10 mouse cellular contexts compared by ENCODE assay signal in the genomic region with DNA sequence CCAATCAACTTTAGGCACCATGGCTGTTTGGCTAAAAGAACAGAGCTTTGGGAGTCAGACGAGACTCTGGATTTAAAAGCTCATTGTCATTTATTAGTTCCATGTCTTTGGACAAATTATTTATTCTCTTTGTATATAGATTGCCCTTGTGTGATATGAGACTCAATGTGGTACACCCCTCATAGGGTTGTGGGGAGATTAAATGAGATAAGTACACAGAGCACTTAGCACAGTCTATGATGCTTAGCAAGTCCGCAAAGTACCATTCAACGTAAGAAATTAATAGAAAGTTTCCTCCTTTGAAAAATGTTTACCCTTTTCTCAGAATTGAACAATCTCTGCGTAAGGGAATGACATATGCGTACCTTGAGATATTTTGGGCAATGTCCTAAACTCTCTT. TPM values are rescaled to one million over a fixed set of nuclear protein-coding genes. Genes with fewer than 3 reads are reported as not detected.
DNase-seq lines count a peak whose midpoint lies in the region; ATAC-seq and TF ChIP-seq lines count a peak whose summit lies in the region.
"Had no signal": no experiment of that assay in that cellular context is flagged by ENCODE, and none has a peak within 500 bp of the region (broad histone marks: within the 10 kb centered on the region; RNA-seq: fewer than 3 reads in every experiment).

No protein-coding gene starts in this region.

- H3K9ac ChIP-seq in kidney, embryonic 15.5 days: no peak overlapping the region
- H3K9ac ChIP-seq in embryonic facial prominence, embryonic 15.5 days: no peak overlapping the region
- 0 out of 2 replicates have a peak overlapping the region, but pooled peaks have one; percentile 66 for H3K9ac ChIP-seq in hindbrain, postnatal 0 days (replicated peaks; ENCODE audit: low read length)
- H3K9ac ChIP-seq in midbrain, postnatal 0 days (replicated peaks; ENCODE audit: low read length, poor library complexity, severe bottlenecking): no peak overlapping the region

- no peaks in the 10 kb centered on the region for H3K36me3 ChIP-seq in kidney, embryonic 15.5 days
- H3K36me3 ChIP-seq in embryonic facial prominence, embryonic 15.5 days: no peaks in the 10 kb centered on the region
- no peaks in the 10 kb centered on the region for H3K36me3 ChIP-seq in hindbrain, postnatal 0 days (ENCODE audit: insufficient read depth, low read length)
- no peaks in the 10 kb centered on the region for H3K36me3 ChIP-seq in midbrain, postnatal 0 days (ENCODE audit: insufficient read depth, low read length)

- peaks cover 48% of the 10 kb centered on the region for H3K27me3 ChIP-seq in kidney, embryonic 15.5 days
- peaks cover 30% of the 10 kb centered on the region for H3K27me3 ChIP-seq in embryonic facial prominence, embryonic 15.5 days
- H3K27me3 ChIP-seq in hindbrain, postnatal 0 days (ENCODE audit: insufficient read depth, low read length): peaks cover 3% of the 10 kb centered on the region; the same call in 1 of the 2 replicates
- peaks cover 20% of the 10 kb centered on the region; the same call in 1 of the 2 replicates for H3K27me3 ChIP-seq in midbrain, postnatal 0 days (ENCODE audit: insufficient read depth, low read length)

- H3K4me3 ChIP-seq in kidney, embryonic 15.5 days (replicated peaks): peak overlapping the region; percentile 60
- H3K4me3 ChIP-seq in embryonic facial prominence, embryonic 15.5 days (replicated peaks): peak overlapping the region; percentile 59
- peak overlapping the region; percentile 59 for H3K4me3 ChIP-seq in hindbrain, postnatal 0 days (ENCODE audit: low read length)
- peak overlapping the region; percentile 54 for H3K4me3 ChIP-seq in midbrain, postnatal 0 days (ENCODE audit: low read depth, low read length)

- no peaks in the 10 kb centered on the region for H3K9me3 ChIP-seq in kidney, embryonic 15.5 days (replicated peaks)
- no peaks in the 10 kb centered on the region for H3K9me3 ChIP-seq in embryonic facial prominence, embryonic 15.5 days (replicated peaks)
- no peaks in the 10 kb centered on the region for H3K9me3 ChIP-seq in hindbrain, postnatal 0 days (ENCODE audit: low read length)
- no peaks in the 10 kb centered on the region for H3K9me3 ChIP-seq in midbrain, postnatal 0 days (ENCODE audit: low read length)
- H3K9me3 ChIP-seq: megakaryocyte, embryonic 14.5 days had no signal

- WGBS in kidney, embryonic 15.5 days: 51% methylated on average over 5 of the region's 5 CpGs
- 36% methylated on average over 5 of the region's 5 CpGs for WGBS in embryonic facial prominence, embryonic 15.5 days
- WGBS in hindbrain, postnatal 0 days: 49% methylated on average over 5 of the region's 5 CpGs
- WGBS in midbrain, postnatal 0 days: 34% methylated on average over 5 of the region's 5 CpGs

- no peak for DNase-seq in kidney, postnatal 36 days
- no peak for DNase-seq in hindbrain, postnatal 0 days (ENCODE audit: low spot score)
- no peak for DNase-seq in midbrain, postnatal 0 days (ENCODE audit: low spot score)
- no peak for DNase-seq in spleen, adult 12 weeks (ENCODE audit: low spot score)
- DNase-seq in layer of hippocampus, adult 11-12 months (ENCODE audit: low spot score): no peak
- DNase-seq in c-Kit-positive CD71-positive TER-119-positive erythroid progenitor cells, embryonic 14.5 days (ENCODE audit: low spot score): no peak

- ATAC-seq in kidney, embryonic 15.5 days (replicated peaks; ENCODE audit: low FRiP score): no peak
- ATAC-seq in embryonic facial prominence, embryonic 15.5 days (ENCODE audit: insufficient number of reproducible peaks, low FRiP score, low TSS enrichment, low read depth): no peak
- peak; percentile 12; the same call in 1 of the 2 replicates for ATAC-seq in hindbrain, postnatal 0 days
- no peak; the same call in 1 of the 2 replicates for ATAC-seq in midbrain, postnatal 0 days (ENCODE audit: low FRiP score)

- no peaks in the 10 kb centered on the region for H3K4me1 ChIP-seq in kidney, embryonic 15.5 days
- no peaks in the 10 kb centered on the region for H3K4me1 ChIP-seq in embryonic facial prominence, embryonic 15.5 days
- H3K4me1 ChIP-seq in hindbrain, postnatal 0 days (ENCODE audit: insufficient read depth, low read length): no peaks in the 10 kb centered on the region
- H3K4me1 ChIP-seq in midbrain, postnatal 0 days (ENCODE audit: insufficient read depth, low read length): no peaks in the 10 kb centered on the region

- no peak for TF ChIP-seq CTCF in hindbrain, postnatal 0 days (IDR thresholded peaks at IDR 0.05; ENCODE audit: low read depth)
- TF ChIP-seq CTCF in midbrain, postnatal 0 days (IDR thresholded peaks at IDR 0.05): no peak

- H3K4me2 ChIP-seq in kidney, embryonic 15.5 days: peak overlapping the region; percentile 62
- H3K4me2 ChIP-seq in embryonic facial prominence, embryonic 15.5 days (replicated peaks): peak overlapping the region; percentile 45
- H3K4me2 ChIP-seq in hindbrain, postnatal 0 days (ENCODE audit: low read depth, low read length): peak overlapping the region; percentile 56
- peak overlapping the region; percentile 35 for H3K4me2 ChIP-seq in midbrain, postnatal 0 days (ENCODE audit: low read depth, low read length, poor library complexity, severe bottlenecking)

- H3K27ac ChIP-seq in kidney, embryonic 15.5 days: no peak overlapping the region
- H3K27ac ChIP-seq in embryonic facial prominence, embryonic 15.5 days (replicated peaks): no peak overlapping the region
- H3K27ac ChIP-seq in hindbrain, postnatal 0 days: no peak overlapping the region
- no peak overlapping the region for H3K27ac ChIP-seq in midbrain, postnatal 0 days (ENCODE audit: low read depth, low read length)

RNA-seq across cellular contexts. Expression of gene Chic1, which starts 0.5 kb away (rescaled TPM):
- polyA plus RNA-seq in kidney, embryonic 15.5 days (2015; fragmentation: Nextera tagmentation; extraction: Ambion mirVana): 3.2 and 3.8 TPM in 2 replicates
- polyA plus RNA-seq in embryonic facial prominence, embryonic 15.5 days (2015; fragmentation: Nextera tagmentation; extraction: Ambion mirVana): 2.3 and 2.5 TPM in 2 replicates
- total RNA-seq in hindbrain, postnatal 0 days (2014; rRNA removed): 8.1 and 8.7 TPM in 2 replicates
- 4.5 and 4.9 TPM in 2 replicates for polyA plus RNA-seq in hindbrain, postnatal 0 days (2015; fragmentation: Nextera tagmentation; extraction: Ambion mirVana)
- 9.7 and 13.7 TPM in 2 replicates for total RNA-seq in midbrain, postnatal 0 days (2014; rRNA removed)
- 3.3 and 5.1 TPM in 2 replicates for polyA plus RNA-seq in midbrain, postnatal 0 days (2015; fragmentation: Nextera tagmentation; extraction: Ambion mirVana)
- total RNA-seq: MEL had no signal

RNA-seq across cellular contexts. Expression of gene Cdx4, which starts 34.6 kb away (rescaled TPM):
- polyA plus RNA-seq in kidney, embryonic 15.5 days (2015; fragmentation: Nextera tagmentation; extraction: Ambion mirVana): not detected in 2 replicates
- polyA plus RNA-seq in embryonic facial prominence, embryonic 15.5 days (2015; fragmentation: Nextera tagmentation; extraction: Ambion mirVana): not detected in 2 replicates
- total RNA-seq in hindbrain, postnatal 0 days (2014; rRNA removed): not detected in 2 replicates
- not detected in 2 replicates for polyA plus RNA-seq in hindbrain, postnatal 0 days (2015; fragmentation: Nextera tagmentation; extraction: Ambion mirVana)
- not detected in 2 replicates for total RNA-seq in midbrain, postnatal 0 days (2014; rRNA removed)
- polyA plus RNA-seq in midbrain, postnatal 0 days (2015; fragmentation: Nextera tagmentation; extraction: Ambion mirVana): not detected in 2 replicates
- total RNA-seq: MEL had no signal

RNA-seq across cellular contexts. Expression of gene Tsx, which starts 58.5 kb away (rescaled TPM):
- polyA plus RNA-seq in kidney, embryonic 15.5 days (2015; fragmentation: Nextera tagmentation; extraction: Ambion mirVana): 0.21 and 0.26 TPM in 2 replicates
- 0.21 and 0.28 TPM in 2 replicates for polyA plus RNA-seq in embryonic facial prominence, embryonic 15.5 days (2015; fragmentation: Nextera tagmentation; extraction: Ambion mirVana)
- not detected in 2 replicates for total RNA-seq in hindbrain, postnatal 0 days (2014; rRNA removed)
- 0.43 TPM in 1 of 2 replicates, not detected in the other for polyA plus RNA-seq in hindbrain, postnatal 0 days (2015; fragmentation: Nextera tagmentation; extraction: Ambion mirVana)
- total RNA-seq in midbrain, postnatal 0 days (2014; rRNA removed): not detected in 2 replicates
- polyA plus RNA-seq in midbrain, postnatal 0 days (2015; fragmentation: Nextera tagmentation; extraction: Ambion mirVana): 0.20 and 0.21 TPM in 2 replicates
- total RNA-seq: MEL had no signal
